In genomic region chr5:28463656-28464055, GRCm38 (mm10) we compare ENCODE assay signal across 10 mouse cellular contexts. TPM values are rescaled to one million over a fixed set of nuclear protein-coding genes. Genes with fewer than 3 reads are reported as not detected.
DNase-seq lines count a peak whose midpoint lies in the region; ATAC-seq lines count a peak whose summit lies in the region.
"Had no signal": no experiment of that assay in that cellular context is flagged by ENCODE, and none has a peak within 500 bp of the region (broad histone marks: within the 10 kb centered on the region; RNA-seq: fewer than 3 reads in every experiment).

No protein-coding gene starts in this region.

- no peaks in the 10 kb centered on the region for H3K9me3 ChIP-seq in heart, embryonic 10.5 days
- H3K9me3 ChIP-seq in hindbrain, embryonic 10.5 days: no peaks in the 10 kb centered on the region
- no peaks in the 10 kb centered on the region for H3K9me3 ChIP-seq in midbrain, embryonic 14.5 days (ENCODE audit: control insufficient read depth, low read length)

- H3K4me2 ChIP-seq in midbrain, embryonic 14.5 days (ENCODE audit: low read length): peak overlapping the region; percentile 84

- H3K36me3 ChIP-seq in heart, embryonic 10.5 days: no peaks in the 10 kb centered on the region
- H3K36me3 ChIP-seq in hindbrain, embryonic 10.5 days: no peaks in the 10 kb centered on the region
- no peaks in the 10 kb centered on the region for H3K36me3 ChIP-seq in midbrain, embryonic 14.5 days (ENCODE audit: control insufficient read depth, insufficient read depth, low read length)

- no peak overlapping the region for H3K27ac ChIP-seq in heart, embryonic 10.5 days
- no peak overlapping the region; the same call in 1 of the 2 replicates for H3K27ac ChIP-seq in hindbrain, embryonic 10.5 days
- no peak overlapping the region for H3K27ac ChIP-seq in midbrain, embryonic 14.5 days (replicated peaks; ENCODE audit: low read depth, low read length)

- no peak for ATAC-seq in midbrain, embryonic 14.5 days (ENCODE audit: low FRiP score, low TSS enrichment)

- no peak for DNase-seq in heart, embryonic 10.5 days (ENCODE audit: low spot score)
- no peak for DNase-seq in heart, adult 8-10 months (ENCODE audit: low spot score)
- DNase-seq in hindbrain, embryonic 10.5 days (ENCODE audit: low spot score): peak; percentile 23
- peak; percentile 70 to 88 for DNase-seq in kidney, postnatal 25 days
- DNase-seq in midbrain, embryonic 14.5 days: no peak
- DNase-seq in frontal cortex, postnatal 14 days (ENCODE audit: low spot score in 2 of 2): no peak
- DNase-seq in gastrocnemius, postnatal 36 days: no peak
- DNase-seq in left cerebral cortex, adult 9 months (ENCODE audit: low spot score in 2 of 2): no peak

- 1% methylated on average over 10 of the region's 10 CpGs for WGBS in heart, embryonic 10.5 days
- WGBS in hindbrain, embryonic 10.5 days: 4% methylated on average over 10 of the region's 10 CpGs
- 3% methylated on average over 10 of the region's 10 CpGs for WGBS in midbrain, embryonic 14.5 days

- peaks cover 100% of the 10 kb centered on the region for H3K27me3 ChIP-seq in heart, embryonic 10.5 days (ENCODE audit: insufficient read depth, poor library complexity, severe bottlenecking)
- peaks cover 100% of the 10 kb centered on the region for H3K27me3 ChIP-seq in hindbrain, embryonic 10.5 days (ENCODE audit: insufficient read depth, poor library complexity, severe bottlenecking)
- peaks cover 98% of the 10 kb centered on the region for H3K27me3 ChIP-seq in midbrain, embryonic 14.5 days (ENCODE audit: control insufficient read depth, insufficient read depth, low read length)

- intact Hi-C loops in gastrocnemius, postnatal 36 days (cut with DNase I): loop anchor here (10.0 kb wide), 1 partner anchor 871 kb away; no protein-coding TSS in a partner anchor

- peak overlapping the region; percentile 67 for H3K4me3 ChIP-seq in heart, embryonic 10.5 days
- H3K4me3 ChIP-seq in hindbrain, embryonic 10.5 days: peak overlapping the region; percentile 64
- peak overlapping the region; percentile 52 for H3K4me3 ChIP-seq in midbrain, embryonic 14.5 days (replicated peaks; ENCODE audit: low read depth, low read length)

- H3K9ac ChIP-seq in midbrain, embryonic 14.5 days (replicated peaks; ENCODE audit: low read length): no peak overlapping the region

- peaks cover 56% of the 10 kb centered on the region for H3K4me1 ChIP-seq in heart, embryonic 10.5 days
- H3K4me1 ChIP-seq in hindbrain, embryonic 10.5 days (replicated peaks): peaks cover 79% of the 10 kb centered on the region
- H3K4me1 ChIP-seq in midbrain, embryonic 14.5 days (ENCODE audit: control insufficient read depth, insufficient read depth, low read length): peaks cover 21% of the 10 kb centered on the region; the same call in 1 of the 2 replicates

RNA-seq across cellular contexts. Expression of gene Shh, which starts 3.4 kb away (rescaled TPM):
- 0.10 and 0.68 TPM in 2 replicates for polyA plus RNA-seq in heart, embryonic 10.5 days (2016; fragmentation: Nextera tagmentation; extraction: Ambion mirVana)
- not detected for total RNA-seq in heart, adult 8-10 months (2022)
- polyA plus RNA-seq in hindbrain, embryonic 10.5 days (2016; fragmentation: Nextera tagmentation; extraction: Ambion mirVana): 2.8 TPM in 2 replicates
- polyA plus RNA-seq in midbrain, embryonic 14.5 days (2014; fragmentation: Nextera tagmentation; extraction: Ambion mirVana): 0.58 and 1.9 TPM in 2 replicates
- total RNA-seq in gastrocnemius, postnatal 36 days (2021): not detected
- total RNA-seq: megakaryocyte progenitor cell, adult 5-6 weeks had no signal
- polyA plus RNA-seq: spleen, adult 2 months had no signal

Comparison
In these comparisons a context has a peak if more than half of its experiments do, and no peak if none do; other contexts are left out.
1. DNase-seq: peak in hindbrain, embryonic 10.5 days (single experiment) and kidney, postnatal 25 days (2 of 2); none in heart, embryonic 10.5 days (single experiment), heart, adult 8-10 months (single experiment), midbrain, embryonic 14.5 days (single experiment), frontal cortex, postnatal 14 days (0 of 2), gastrocnemius, postnatal 36 days (0 of 2) and left cerebral cortex, adult 9 months (0 of 2).
2. Peak in every context shown above with its lines, with median percentiles within 50 percentile points of each other: H3K4me3 ChIP-seq.